Comparison of ENCODE assay signal across 8 mouse cellular contexts in the genomic region with DNA sequence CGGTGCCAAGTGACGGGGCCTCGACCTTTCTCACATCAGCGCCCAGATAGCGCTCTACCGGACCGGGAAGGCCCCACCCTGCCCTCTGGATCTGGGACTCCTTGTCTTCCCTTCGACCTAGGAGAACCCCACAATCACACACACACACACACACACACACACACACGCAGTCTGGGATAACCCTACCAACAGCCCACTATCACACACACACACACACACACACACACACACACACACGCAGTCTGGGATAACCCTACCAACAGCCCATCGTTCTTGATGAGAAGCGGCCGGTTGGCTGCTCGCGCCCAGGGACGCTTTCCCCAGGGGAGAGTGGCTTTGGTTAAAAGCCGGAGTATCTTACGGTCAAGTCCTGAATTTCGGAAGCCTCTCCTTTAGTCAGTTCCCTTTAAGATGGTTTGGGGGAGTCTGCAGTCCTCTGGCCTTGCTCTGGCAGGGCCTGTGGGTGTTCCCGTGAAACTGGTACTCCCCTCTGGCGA. TPM values are rescaled to one million over a fixed set of nuclear protein-coding genes. Genes with fewer than 3 reads are reported as not detected.
A peak's percentile ranks its signal among the peaks of the same experiment; 100 is the strongest.
DNase-seq lines count a peak whose midpoint lies in the region; ATAC-seq and TF ChIP-seq lines count a peak whose summit lies in the region.

No protein-coding gene starts in this region.

- 8% methylated on average over 17 of the region's 21 CpGs for WGBS in heart, adult 2 months
- 2% methylated on average over 21 of the region's 21 CpGs for WGBS in embryonic facial prominence, embryonic 15.5 days
- 2% methylated on average over 21 of the region's 21 CpGs for WGBS in limb, embryonic 14.5 days
- WGBS in stomach, embryonic 15.5 days: 3% methylated on average over 21 of the region's 21 CpGs

- no peak for ATAC-seq in embryonic facial prominence, embryonic 15.5 days (ENCODE audit: insufficient number of reproducible peaks, low FRiP score, low TSS enrichment, low read depth)
- ATAC-seq in limb, embryonic 14.5 days (ENCODE audit: low FRiP score, low read depth): 0 out of 2 replicates have a peak, but pooled peaks have one; percentile 15
- ATAC-seq in stomach, embryonic 15.5 days (ENCODE audit: insufficient read depth, low FRiP score, low read depth): peak; percentile 29

- H3K27me3 ChIP-seq in heart, adult 2 months (ENCODE audit: control insufficient read depth, insufficient read depth, low read length): peaks cover 3% of the 10 kb centered on the region
- H3K27me3 ChIP-seq in embryonic facial prominence, embryonic 15.5 days: peaks cover 23% of the 10 kb centered on the region
- peaks cover 17% of the 10 kb centered on the region for H3K27me3 ChIP-seq in limb, embryonic 14.5 days (ENCODE audit: control insufficient read depth, insufficient read depth, low read length)
- 0 out of 2 replicates have a peak, but pooled peaks cover 12% of the 10 kb centered on the region for H3K27me3 ChIP-seq in stomach, embryonic 15.5 days (replicated peaks)

- H3K9ac ChIP-seq in heart, adult 2 months (ENCODE audit: low read depth, low read length): no peak overlapping the region
- no peak overlapping the region for H3K9ac ChIP-seq in embryonic facial prominence, embryonic 15.5 days
- peak overlapping the region; percentile 38 for H3K9ac ChIP-seq in limb, embryonic 14.5 days (ENCODE audit: low read depth, low read length, severe bottlenecking)
- peak overlapping the region; percentile 19; the same call in 1 of the 2 replicates for H3K9ac ChIP-seq in stomach, embryonic 15.5 days

- H3K4me2 ChIP-seq in embryonic facial prominence, embryonic 15.5 days (replicated peaks): peak overlapping the region; percentile 96
- H3K4me2 ChIP-seq in limb, embryonic 14.5 days (replicated peaks; ENCODE audit: low read depth, low read length, severe bottlenecking): peak overlapping the region; percentile 83
- peak overlapping the region; percentile 96 for H3K4me2 ChIP-seq in stomach, embryonic 15.5 days

- no peak for TF ChIP-seq EP300 in heart, adult 2 months (IDR thresholded peaks at IDR 0.05; ENCODE audit: insufficient read depth, low read depth, low read length)

- peak overlapping the region; percentile 41 for H3K4me3 ChIP-seq in heart, adult 2 months
- H3K4me3 ChIP-seq in embryonic facial prominence, embryonic 15.5 days (replicated peaks): peak overlapping the region; percentile 58
- peak overlapping the region; percentile 52 for H3K4me3 ChIP-seq in limb, embryonic 14.5 days (replicated peaks; ENCODE audit: low read length)
- peak overlapping the region; percentile 60 for H3K4me3 ChIP-seq in stomach, embryonic 15.5 days (replicated peaks)

- no peak for TF ChIP-seq POLR2A in heart, adult 2 months (IDR thresholded peaks at IDR 0.05; ENCODE audit: insufficient read depth, low read depth, low read length)
- no peak for TF ChIP-seq POLR2A in limb, embryonic 14.5 days (IDR thresholded peaks at IDR 0.05; ENCODE audit: borderline replicate concordance, extremely low read depth, insufficient read depth, insufficient read length)

- no peaks in the 10 kb centered on the region for H3K79me2 ChIP-seq in heart, adult 2 months (replicated peaks; ENCODE audit: control insufficient read depth, insufficient read depth, low read length)

- H3K4me1 ChIP-seq in heart, adult 2 months (ENCODE audit: control insufficient read depth, insufficient read depth, low read length): no peaks in the 10 kb centered on the region
- peaks cover 16% of the 10 kb centered on the region for H3K4me1 ChIP-seq in embryonic facial prominence, embryonic 15.5 days
- 0 out of 2 replicates have a peak, but pooled peaks cover 5% of the 10 kb centered on the region for H3K4me1 ChIP-seq in limb, embryonic 14.5 days (ENCODE audit: control insufficient read depth, insufficient read depth, low read length)
- H3K4me1 ChIP-seq in stomach, embryonic 15.5 days: peaks cover 11% of the 10 kb centered on the region; the same call in 1 of the 2 replicates

- intact Hi-C loops in heart, adult 2 months (cut with DNase I): no loop called here

- no peaks in the 10 kb centered on the region for H3K36me3 ChIP-seq in heart, adult 2 months (ENCODE audit: control insufficient read depth, insufficient read depth, low read length)
- no peaks in the 10 kb centered on the region for H3K36me3 ChIP-seq in embryonic facial prominence, embryonic 15.5 days
- H3K36me3 ChIP-seq in limb, embryonic 14.5 days (ENCODE audit: control insufficient read depth, insufficient read depth, low read length): no peaks in the 10 kb centered on the region
- no peaks in the 10 kb centered on the region for H3K36me3 ChIP-seq in stomach, embryonic 15.5 days

- DNase-seq in heart, adult 2 months: no peak
- DNase-seq in heart, postnatal 4 days: no peak
- DNase-seq in 3134 (ENCODE audit: extremely low read depth, insufficient read length, low spot score): peak; percentile 38
- DNase-seq in limb, embryonic 14.5 days (ENCODE audit: low spot score): no peak
- DNase-seq in layer of hippocampus, adult 9-10 months (ENCODE audit: low spot score): no peak
- no peak for DNase-seq in thymus, postnatal 14 days

- no peaks in the 10 kb centered on the region for H3K9me3 ChIP-seq in embryonic facial prominence, embryonic 15.5 days (replicated peaks)
- H3K9me3 ChIP-seq in limb, embryonic 14.5 days (ENCODE audit: control insufficient read depth, low read length): no peaks in the 10 kb centered on the region
- H3K9me3 ChIP-seq in stomach, embryonic 15.5 days: no peaks in the 10 kb centered on the region

- TF ChIP-seq CTCF in heart, adult 2 months (IDR thresholded peaks at IDR 0.05): no peak

- no peak overlapping the region for H3K27ac ChIP-seq in heart, adult 2 months
- H3K27ac ChIP-seq in embryonic facial prominence, embryonic 15.5 days (replicated peaks): no peak overlapping the region
- H3K27ac ChIP-seq in limb, embryonic 14.5 days (replicated peaks; ENCODE audit: low read depth, low read length): no peak overlapping the region
- H3K27ac ChIP-seq in stomach, embryonic 15.5 days: peak overlapping the region; percentile 21; the same call in 1 of the 2 replicates

RNA-seq across cellular contexts. Expression of gene Spire2, which starts 0.6 kb away (rescaled TPM):
- total RNA-seq in heart, adult 2 months (2021): under 1 TPM; 0.11 to 0.26 TPM
- 0.29 and 0.53 TPM in 2 replicates for polyA plus RNA-seq in heart, adult 2 months (2012; rRNA removed)
- under 1 TPM; 0.38 to 0.61 TPM for total RNA-seq in heart, postnatal 4 days (2021)
- 2.5 and 3.4 TPM in 2 replicates for polyA plus RNA-seq in embryonic facial prominence, embryonic 15.5 days (2015; fragmentation: Nextera tagmentation; extraction: Ambion mirVana)
- polyA plus RNA-seq in limb, embryonic 14.5 days (2012; rRNA removed): 1.2 TPM in 2 replicates
- 0.67 and 1.2 TPM in 2 replicates for polyA plus RNA-seq in limb, embryonic 14.5 days (2014; fragmentation: Nextera tagmentation; extraction: Ambion mirVana)
- polyA plus RNA-seq in stomach, embryonic 15.5 days (2015; fragmentation: Nextera tagmentation; extraction: Ambion mirVana): 5.4 and 5.9 TPM in 2 replicates

RNA-seq across cellular contexts. Expression of gene Fanca, which starts 14.8 kb away (rescaled TPM):
- total RNA-seq in heart, adult 2 months (2021): 1 to 10 TPM; 5.3 to 6.2 TPM
- polyA plus RNA-seq in heart, adult 2 months (2012; rRNA removed): 3.9 and 4.6 TPM in 2 replicates
- 10 to 100 TPM; 16.7 to 22.9 TPM for total RNA-seq in heart, postnatal 4 days (2021)
- polyA plus RNA-seq in embryonic facial prominence, embryonic 15.5 days (2015; fragmentation: Nextera tagmentation; extraction: Ambion mirVana): 21.0 and 25.4 TPM in 2 replicates
- 54.7 and 65.7 TPM in 2 replicates for polyA plus RNA-seq in limb, embryonic 14.5 days (2012; rRNA removed)
- 23.9 and 24.2 TPM in 2 replicates for polyA plus RNA-seq in limb, embryonic 14.5 days (2014; fragmentation: Nextera tagmentation; extraction: Ambion mirVana)
- polyA plus RNA-seq in stomach, embryonic 15.5 days (2015; fragmentation: Nextera tagmentation; extraction: Ambion mirVana): 20.9 and 22.8 TPM in 2 replicates

RNA-seq across cellular contexts. Expression of gene Tcf25, which starts 40.4 kb away (rescaled TPM):
- total RNA-seq in heart, adult 2 months (2021): 100 to 1,000 TPM; 125 to 134 TPM
- polyA plus RNA-seq in heart, adult 2 months (2012; rRNA removed): 137 and 147 TPM in 2 replicates
- total RNA-seq in heart, postnatal 4 days (2021): 100 to 1,000 TPM; 174 to 178 TPM
- 174 and 176 TPM in 2 replicates for polyA plus RNA-seq in embryonic facial prominence, embryonic 15.5 days (2015; fragmentation: Nextera tagmentation; extraction: Ambion mirVana)
- 193 and 207 TPM in 2 replicates for polyA plus RNA-seq in limb, embryonic 14.5 days (2012; rRNA removed)
- polyA plus RNA-seq in limb, embryonic 14.5 days (2014; fragmentation: Nextera tagmentation; extraction: Ambion mirVana): 153 and 155 TPM in 2 replicates
- 159 and 182 TPM in 2 replicates for polyA plus RNA-seq in stomach, embryonic 15.5 days (2015; fragmentation: Nextera tagmentation; extraction: Ambion mirVana)

Comparison
In these comparisons a context has a peak if more than half of its experiments do, and no peak if none do; other contexts are left out.
1. H3K9ac ChIP-seq: peak in limb, embryonic 14.5 days (single experiment) and stomach, embryonic 15.5 days (single experiment); none in heart, adult 2 months (single experiment) and embryonic facial prominence, embryonic 15.5 days (single experiment).
2. Peak in every context shown above with its lines, with median percentiles within 50 percentile points of each other: H3K4me3 ChIP-seq and H3K4me2 ChIP-seq.